Mouse (Mus musculus): ENCODE measurements around the gene Cdkn2aipnl. TPM values are rescaled to one million over a fixed set of nuclear protein-coding genes. Genes with fewer than 3 reads are reported as not detected.

The Cdkn2aipnl gene
- total and polyA plus RNA-seq, 2 experiments from 2014 or later, result 84.6 to 104 TPM

- DNase-seq (ENCODE audit: low spot score) (no peak), ATAC-seq (no peak)
- Histone ChIP-seq H3K36me3 (ENCODE audit: insufficient read depth, low read length) (no peaks in the 10 kb centered on the region), H3K27me3 (ENCODE audit: insufficient read depth, low read length) (no peaks in the 10 kb centered on the region), H3K4me3 (ENCODE audit: low read length) (no peak overlapping the region), H3K4me1 (ENCODE audit: insufficient read depth, low read length) (no peaks in the 10 kb centered on the region), H3K4me2 (ENCODE audit: low read depth, low read length) (no peak overlapping the region), H3K27ac (no peak overlapping the region), H3K9ac (replicated peaks; ENCODE audit: low read length) (no peak overlapping the region), H3K9me3 (ENCODE audit: low read length) (no peaks in the 10 kb centered on the region)
- WGBS, result 86% methylated on average over 5 of the region's 5 CpGs
- TF ChIP-seq CTCF (IDR thresholded peaks at IDR 0.05; ENCODE audit: low read depth), result no peak
Measured at GRCm38 (mm10) chr11:51959511-51959910, 8.0 kb upstream of the Cdkn2aipnl start.

GRCm38 (mm10) chr11:51960061-51960460 is 7.4 kb upstream of the Cdkn2aipnl start:
- 91% methylated on average over 4 of the region's 4 CpGs for WGBS
- DNase-seq (ENCODE audit: low spot score) (no peak), ATAC-seq (no peak)
- Histone ChIP-seq H3K4me3 (ENCODE audit: low read length) (no peak overlapping the region), H3K27me3 (ENCODE audit: insufficient read depth, low read length) (no peaks in the 10 kb centered on the region), H3K4me1 (ENCODE audit: insufficient read depth, low read length) (no peaks in the 10 kb centered on the region), H3K9ac (replicated peaks; ENCODE audit: low read length) (no peak overlapping the region), H3K4me2 (ENCODE audit: low read depth, low read length) (no peak overlapping the region), H3K27ac (no peak overlapping the region), H3K9me3 (ENCODE audit: low read length) (no peaks in the 10 kb centered on the region), H3K36me3 (ENCODE audit: insufficient read depth, low read length) (no peaks in the 10 kb centered on the region)
- no peak for TF ChIP-seq CTCF (IDR thresholded peaks at IDR 0.05; ENCODE audit: low read depth)

- ATAC-seq (peak; percentile 84), DNase-seq (ENCODE audit: low spot score) (peak; percentile 68)
- 46% methylated on average over 11 of the region's 11 CpGs for WGBS
- Histone ChIP-seq H3K27ac (no peak overlapping the region; the same call in 1 of the 2 replicates), H3K4me3 (ENCODE audit: low read length) (no peak overlapping the region), H3K27me3 (ENCODE audit: insufficient read depth, low read length) (no peaks in the 10 kb centered on the region), H3K9me3 (ENCODE audit: low read length) (no peaks in the 10 kb centered on the region), H3K4me2 (ENCODE audit: low read depth, low read length) (no peak overlapping the region), H3K9ac (replicated peaks; ENCODE audit: low read length) (no peak overlapping the region), H3K4me1 (ENCODE audit: insufficient read depth, low read length) (no peaks in the 10 kb centered on the region), H3K36me3 (ENCODE audit: insufficient read depth, low read length) (no peaks in the 10 kb centered on the region)
- TF ChIP-seq CTCF (IDR thresholded peaks at IDR 0.05; ENCODE audit: low read depth), result peak; percentile 46; the same call in 1 of the 2 replicates
Measured at GRCm38 (mm10) chr11:51960967-51961471, 6.4 kb upstream of the Cdkn2aipnl start.

DNA sequence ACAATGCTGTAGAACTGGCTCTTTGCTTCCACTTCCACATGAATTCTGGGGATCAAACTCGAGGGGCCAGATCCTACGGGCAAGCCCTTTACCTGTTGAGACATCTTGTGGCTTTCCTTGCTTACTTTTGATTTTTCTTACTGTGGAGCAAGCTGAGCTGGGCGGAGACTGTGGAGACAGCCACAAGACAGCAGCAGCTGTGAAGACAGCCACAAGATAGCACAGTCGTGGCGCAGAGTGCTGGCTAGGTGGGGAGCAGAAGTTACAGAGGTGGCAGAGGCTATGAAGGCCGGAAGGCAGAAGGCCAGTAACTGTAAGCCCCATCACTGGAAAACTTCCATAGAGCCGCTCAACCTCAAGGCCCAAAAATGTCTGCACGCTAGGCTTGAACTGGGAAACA is 5.7 kb upstream of the Cdkn2aipnl start:
- WGBS, result 93% methylated on average over 8 of the region's 8 CpGs
- Histone ChIP-seq H3K4me1 (ENCODE audit: insufficient read depth, low read length) (no peaks in the 10 kb centered on the region), H3K9me3 (ENCODE audit: low read length) (no peaks in the 10 kb centered on the region), H3K27ac (no peak overlapping the region), H3K27me3 (ENCODE audit: insufficient read depth, low read length) (no peaks in the 10 kb centered on the region), H3K36me3 (ENCODE audit: insufficient read depth, low read length) (no peaks in the 10 kb centered on the region), H3K4me3 (ENCODE audit: low read length) (no peak overlapping the region), H3K4me2 (ENCODE audit: low read depth, low read length) (no peak overlapping the region), H3K9ac (replicated peaks; ENCODE audit: low read length) (no peak overlapping the region)
- no peak for DNase-seq (ENCODE audit: low spot score)
- ATAC-seq, result no peak
- no peak for TF ChIP-seq CTCF (IDR thresholded peaks at IDR 0.05; ENCODE audit: low read depth)

DNA sequence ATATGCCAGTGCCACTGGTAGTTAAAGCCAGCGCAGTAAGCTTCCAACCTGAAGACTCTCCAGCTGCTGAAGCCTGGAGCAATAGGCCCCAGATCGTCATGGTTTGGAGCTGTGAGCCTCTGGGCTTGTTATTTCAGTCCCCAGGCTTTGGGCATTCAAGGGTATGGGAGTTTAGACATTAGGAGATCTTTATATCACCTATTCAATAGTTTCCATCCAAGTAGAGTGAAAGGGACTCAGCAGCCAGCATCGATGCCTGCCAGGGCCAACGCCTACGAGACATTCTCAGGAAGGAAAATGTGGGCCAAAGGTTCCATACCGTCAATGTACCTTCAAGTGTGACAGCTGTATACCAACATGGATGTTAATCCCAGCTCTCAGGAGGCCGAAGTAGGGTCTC is 5.2 kb upstream of the Cdkn2aipnl start:
- no peak overlapping the region for H3K4me3 ChIP-seq (ENCODE audit: low read length)
- DNase-seq (ENCODE audit: low spot score) (no peak), ATAC-seq (no peak)
- H3K4me1 ChIP-seq (ENCODE audit: insufficient read depth, low read length), result no peaks in the 10 kb centered on the region
- H3K9ac ChIP-seq (replicated peaks; ENCODE audit: low read length), result no peak overlapping the region
- no peaks in the 10 kb centered on the region for H3K9me3 ChIP-seq (ENCODE audit: low read length)
- H3K36me3 ChIP-seq (ENCODE audit: insufficient read depth, low read length), result no peaks in the 10 kb centered on the region
- no peak overlapping the region for H3K4me2 ChIP-seq (ENCODE audit: low read depth, low read length)
- no peak overlapping the region for H3K27ac ChIP-seq
- WGBS, result 91% methylated on average over 7 of the region's 7 CpGs
- no peaks in the 10 kb centered on the region for H3K27me3 ChIP-seq (ENCODE audit: insufficient read depth, low read length)
- no peak for TF ChIP-seq CTCF (IDR thresholded peaks at IDR 0.05; ENCODE audit: low read depth)

DNA sequence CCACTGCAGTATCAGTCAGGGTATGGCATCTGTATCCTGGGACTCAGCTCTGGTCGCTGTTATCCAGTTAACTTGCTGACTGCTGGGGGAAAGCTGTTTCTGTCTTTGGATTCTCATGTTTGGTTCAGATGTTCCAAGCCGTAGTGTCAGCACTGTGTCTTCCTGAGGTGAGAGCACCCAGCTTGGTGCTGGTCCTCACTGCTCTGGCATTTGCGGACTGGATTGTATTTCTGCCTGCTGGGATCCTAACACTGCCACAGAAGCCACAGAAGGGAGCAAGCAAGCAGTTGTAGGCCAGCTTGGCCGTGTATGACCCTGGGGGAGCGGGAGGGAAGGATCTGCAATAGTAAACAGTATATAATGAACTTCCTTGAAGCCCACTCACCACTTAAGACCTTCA is 810 bp upstream of the Cdkn2aipnl start:
- no peaks in the 10 kb centered on the region for H3K9me3 ChIP-seq (ENCODE audit: low read length)
- H3K27ac ChIP-seq, result no peak overlapping the region
- peaks cover 8% of the 10 kb centered on the region for H3K36me3 ChIP-seq (ENCODE audit: insufficient read depth, low read length)
- no peak for TF ChIP-seq CTCF (IDR thresholded peaks at IDR 0.05; ENCODE audit: low read depth)
- H3K4me1 ChIP-seq (ENCODE audit: insufficient read depth, low read length), result peaks cover 6% of the 10 kb centered on the region; the same call in 1 of the 2 replicates
- no peak overlapping the region for H3K9ac ChIP-seq (replicated peaks; ENCODE audit: low read length)
- ATAC-seq, result no peak
- WGBS, result 81% methylated on average over 5 of the region's 5 CpGs
- H3K27me3 ChIP-seq (ENCODE audit: insufficient read depth, low read length), result no peaks in the 10 kb centered on the region
- no peak for DNase-seq (ENCODE audit: low spot score)
- H3K4me2 ChIP-seq (ENCODE audit: low read depth, low read length), result no peak overlapping the region
- H3K4me3 ChIP-seq (ENCODE audit: low read length), result no peak overlapping the region

DNA sequence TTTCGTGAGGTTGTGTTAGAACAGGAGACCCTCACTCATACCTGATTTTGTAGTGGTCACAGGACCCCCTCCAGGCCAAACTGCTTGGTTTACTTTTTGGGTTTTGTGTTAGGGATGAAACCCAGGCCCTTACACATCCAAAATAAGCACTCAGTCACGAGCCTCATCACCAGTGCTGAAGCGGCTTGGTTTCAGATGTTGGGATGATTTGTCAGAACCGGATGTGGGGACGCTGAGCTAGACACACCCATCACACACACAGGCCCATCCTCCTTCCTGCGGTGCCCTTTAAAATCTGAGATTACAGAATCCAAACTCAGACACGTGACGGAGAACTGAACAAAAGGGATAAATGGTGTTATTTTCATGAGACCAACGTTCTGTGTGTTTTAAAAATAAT is 1.4 kb downstream of the Cdkn2aipnl start:
- ATAC-seq (no peak), DNase-seq (ENCODE audit: low spot score) (no peak)
- no peak overlapping the region for H3K4me3 ChIP-seq (ENCODE audit: low read length)
- H3K4me1 ChIP-seq (ENCODE audit: insufficient read depth, low read length), result peaks cover 6% of the 10 kb centered on the region; the same call in 1 of the 2 replicates
- TF ChIP-seq CTCF (IDR thresholded peaks at IDR 0.05; ENCODE audit: low read depth), result no peak
- no peak overlapping the region for H3K27ac ChIP-seq
- no peak overlapping the region for H3K9ac ChIP-seq (replicated peaks; ENCODE audit: low read length)
- H3K4me2 ChIP-seq (ENCODE audit: low read depth, low read length), result no peak overlapping the region
- H3K9me3 ChIP-seq (ENCODE audit: low read length), result no peaks in the 10 kb centered on the region
- H3K27me3 ChIP-seq (ENCODE audit: insufficient read depth, low read length), result no peaks in the 10 kb centered on the region
- WGBS, result 95% methylated on average over 9 of the region's 9 CpGs
- H3K36me3 ChIP-seq (ENCODE audit: insufficient read depth, low read length), result peaks cover 19% of the 10 kb centered on the region

Data from hindbrain, postnatal 0 days (tissue).